Mouse (Mus musculus) cerebellum, adult 2 months (tissue): ENCODE results near the gene Ncor2.

Source experiments
- CTCF ChIP-seq: fragments of 200-500 bp; IDR thresholded peaks from 2 replicates; pipeline ENCODE4 v1.5.1; 2011; ENCODE audit warnings: low read depth, mild to moderate bottlenecking, control low read depth, low read length, moderate library complexity, borderline replicate concordance; ENCODE audit not compliant: insufficient read depth
- POLR2A ChIP-seq: fragments of 200-500 bp; IDR thresholded peaks from 2 replicates; pipeline ENCODE4 v1.6.1; 2011; ENCODE audit warnings: low read length, control low read depth, borderline replicate concordance; ENCODE audit not compliant: insufficient read depth

GRCm38 (mm10) chr5:125173868-125174267, 5.2 kb downstream of the Ncor2 start:
- TF ChIP-seq CTCF (no peak), POLR2A (no peak)
